Mouse (Mus musculus) regulatory T cell (primary cell): ENCODE results near the gene Svep1.

Experiments
- in situ Hi-C: fragments of 300-600 bp; cut with MboI, MseI; formaldehyde crosslinking; loops from one replicate; pipeline ENCODE4 v1.15.1; 2025; ENCODE audit warnings: high pct_unique_total_duplicates

Svep1 gene

DNA sequence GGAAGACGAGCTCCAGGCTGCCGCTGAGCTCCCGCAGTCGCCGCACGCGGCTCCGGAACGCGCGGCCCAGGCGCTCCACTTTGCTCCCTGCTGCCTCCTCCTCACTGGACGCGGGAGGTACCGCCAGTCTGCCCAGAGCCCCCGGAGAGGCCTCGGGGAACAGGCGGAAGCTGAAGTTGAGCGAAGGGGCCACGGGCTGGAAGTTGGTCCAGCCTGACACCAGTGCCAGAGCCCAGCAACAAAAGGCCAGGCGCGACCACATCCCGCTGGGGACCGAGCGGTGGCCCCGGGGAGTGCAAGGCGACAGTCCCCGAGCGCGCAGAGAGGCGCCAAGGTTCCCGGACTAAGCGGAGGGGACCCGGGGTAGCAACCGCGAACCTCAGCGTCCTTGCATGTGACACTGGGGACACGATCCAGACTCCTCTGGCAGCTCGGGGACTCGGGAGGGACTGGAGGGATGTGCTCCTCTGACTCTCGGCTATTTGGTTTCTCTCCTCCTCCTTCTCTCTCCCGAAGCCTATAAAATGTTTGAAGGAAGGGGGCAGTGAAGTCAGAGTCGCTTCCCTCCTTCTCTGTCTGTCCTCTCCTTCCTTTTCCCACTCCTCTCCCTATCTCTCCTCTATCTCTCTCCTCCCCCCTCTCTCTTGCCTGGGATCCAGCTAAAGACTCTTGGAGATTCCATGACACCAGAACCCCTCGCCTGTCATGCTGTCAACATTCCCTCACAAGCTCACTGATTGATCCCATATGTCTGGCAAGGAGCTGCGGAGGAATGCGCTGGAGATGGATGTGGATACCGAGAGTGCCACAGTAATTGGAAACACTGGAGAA lies at the start of gene Svep1:
Gene Svep1 (minus strand): TSS at position 745 of the 831 bp plus-strand sequence.
- in situ Hi-C loops = no loop called here

DNA sequence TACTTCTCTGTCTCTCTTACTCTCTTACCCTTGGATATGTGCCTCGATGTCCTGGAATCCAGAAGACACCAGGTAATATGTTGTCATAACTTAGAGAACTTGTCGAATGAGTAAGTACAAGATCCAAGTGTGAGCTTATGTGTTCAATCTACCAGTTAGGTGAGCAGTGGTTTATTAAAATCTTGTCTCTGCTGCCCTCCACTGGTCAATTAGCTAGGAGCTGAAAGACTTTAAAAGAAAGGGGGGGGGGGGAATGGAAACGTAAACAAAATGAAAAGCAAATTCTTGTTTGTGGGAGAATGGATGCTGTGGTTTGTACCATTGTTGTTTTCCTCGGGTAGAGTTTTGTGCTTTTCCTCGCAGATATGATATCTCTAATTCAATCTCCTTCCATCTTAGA lies 46.8 kb upstream of the Svep1 start:
- in situ Hi-C loops = loop anchor here (5.0 kb wide), 1 partner anchor 166 kb away; no protein-coding TSS in a partner anchor

DNA sequence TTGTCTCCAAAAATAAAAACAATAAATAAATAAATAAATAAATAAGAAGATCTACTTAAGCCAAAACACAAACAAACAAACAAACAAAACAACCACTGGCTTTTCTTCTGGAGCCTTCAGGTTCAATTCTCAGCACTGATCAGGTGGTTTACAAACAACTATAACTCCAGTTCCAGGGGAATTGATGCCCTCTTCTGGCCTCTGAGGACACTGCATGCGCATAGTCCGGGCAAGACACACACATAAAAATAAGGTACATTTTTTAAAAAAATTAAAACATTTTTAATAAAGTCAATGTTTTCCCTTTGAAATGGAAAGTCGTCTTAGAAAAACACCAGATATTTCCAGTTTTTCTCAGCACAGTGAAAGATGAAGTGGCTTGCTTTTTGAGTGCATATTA lies 45.7 kb upstream of the Svep1 start:
- in situ Hi-C loops = loop anchor here (5.0 kb wide), 1 partner anchor 165 kb away; no protein-coding TSS in a partner anchor

DNA sequence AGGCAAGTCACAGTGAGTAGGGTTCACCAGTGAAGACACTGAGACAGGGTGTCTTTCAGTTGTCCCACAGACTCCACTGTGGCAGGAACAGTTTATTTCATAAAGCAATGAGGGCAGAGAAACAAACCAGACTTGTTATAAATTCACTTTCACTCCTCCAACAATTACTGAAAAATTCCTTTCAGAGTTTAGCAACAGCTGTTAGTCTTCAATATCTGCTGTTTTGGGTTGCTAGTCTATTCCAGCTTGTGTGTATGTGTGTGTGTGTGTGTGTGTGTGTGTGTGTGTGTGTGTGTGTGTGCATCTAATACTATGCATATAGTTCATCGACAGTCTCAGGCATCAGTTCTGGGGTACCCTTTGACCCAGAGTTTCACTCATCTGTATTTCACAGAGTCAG lies 38.9 kb upstream of the Svep1 start:
- in situ Hi-C loops = loop anchor here (5.0 kb wide), 2 partner anchors 48 to 283 kb away; no protein-coding TSS in a partner anchor

DNA sequence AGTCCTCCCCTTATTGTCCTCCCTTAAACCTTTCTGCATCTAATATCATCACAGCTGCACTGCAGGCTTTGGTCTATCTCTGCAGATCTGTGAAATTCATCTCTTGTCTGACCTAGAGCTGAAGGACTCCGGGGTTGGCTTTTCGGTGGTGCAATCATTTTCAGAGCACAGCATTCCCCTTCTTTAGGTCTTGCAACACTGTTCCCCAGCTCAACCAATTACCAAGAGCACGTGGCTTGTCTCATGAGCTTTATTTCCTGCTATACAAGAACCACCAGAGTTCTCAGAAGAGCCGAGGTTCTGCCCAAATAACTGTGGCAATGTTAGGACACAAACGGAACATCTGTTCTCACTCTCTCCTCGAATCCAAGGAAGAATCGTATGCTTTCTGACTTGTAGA lies 33.8 kb upstream of the Svep1 start:
- in situ Hi-C loops = no loop called here

DNA sequence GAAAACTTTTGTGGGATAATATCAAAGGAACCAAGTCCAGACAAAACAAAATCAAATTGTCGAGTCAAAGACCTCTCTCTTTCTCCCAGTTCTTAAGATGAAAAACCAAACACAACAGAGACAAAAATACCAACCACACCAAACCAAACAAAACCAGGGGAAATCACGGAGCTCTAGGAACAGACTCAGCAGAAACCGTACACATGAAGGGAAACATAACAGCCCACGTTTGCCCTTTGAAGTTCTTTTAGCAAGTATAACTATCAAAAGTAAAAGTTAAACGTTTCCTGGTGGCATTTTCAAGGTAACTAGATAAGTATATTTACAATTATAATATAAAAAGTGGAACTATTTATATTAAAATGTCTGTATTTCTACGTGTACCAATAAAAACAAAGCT lies 29.2 kb upstream of the Svep1 start:
- in situ Hi-C loops = no loop called here

DNA sequence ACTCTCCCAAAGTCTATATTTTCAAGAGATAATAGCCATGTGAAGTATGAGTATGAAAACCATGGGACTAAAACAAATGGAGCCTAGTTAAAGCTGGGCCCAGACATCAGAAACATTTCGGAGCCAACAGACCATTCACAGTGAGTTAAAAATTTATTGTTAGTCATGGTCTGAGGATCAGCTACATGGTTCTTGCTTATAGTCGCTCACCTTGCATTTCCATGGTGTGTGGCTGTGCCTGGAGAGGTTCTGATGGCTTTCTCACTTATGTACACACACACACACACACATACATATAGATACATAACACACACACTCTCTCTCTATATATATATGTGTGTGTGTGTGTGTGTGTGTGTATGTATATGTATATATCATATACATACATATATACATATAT lies 16.8 kb upstream of the Svep1 start:
- in situ Hi-C loops = no loop called here

DNA sequence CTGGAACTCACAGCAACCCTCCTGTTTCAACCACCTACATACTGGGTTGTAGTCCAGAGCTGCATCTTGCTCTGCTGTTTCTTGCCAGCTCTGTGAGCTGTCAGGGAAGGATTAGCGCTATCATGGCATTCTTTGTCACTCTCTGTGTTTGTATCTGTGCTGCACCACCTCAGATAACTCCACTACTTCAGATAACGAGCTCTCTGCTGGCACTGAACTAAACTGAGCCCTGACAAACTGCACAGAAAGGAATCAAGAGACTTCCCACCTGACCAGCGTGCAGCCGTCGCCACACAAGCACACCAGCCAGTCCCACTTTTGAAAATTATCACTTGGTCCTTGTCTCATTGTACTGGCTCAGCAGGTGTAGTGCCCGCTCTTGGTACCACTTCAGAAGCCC lies 4.7 kb upstream of the Svep1 start:
- in situ Hi-C loops = no loop called here

DNA sequence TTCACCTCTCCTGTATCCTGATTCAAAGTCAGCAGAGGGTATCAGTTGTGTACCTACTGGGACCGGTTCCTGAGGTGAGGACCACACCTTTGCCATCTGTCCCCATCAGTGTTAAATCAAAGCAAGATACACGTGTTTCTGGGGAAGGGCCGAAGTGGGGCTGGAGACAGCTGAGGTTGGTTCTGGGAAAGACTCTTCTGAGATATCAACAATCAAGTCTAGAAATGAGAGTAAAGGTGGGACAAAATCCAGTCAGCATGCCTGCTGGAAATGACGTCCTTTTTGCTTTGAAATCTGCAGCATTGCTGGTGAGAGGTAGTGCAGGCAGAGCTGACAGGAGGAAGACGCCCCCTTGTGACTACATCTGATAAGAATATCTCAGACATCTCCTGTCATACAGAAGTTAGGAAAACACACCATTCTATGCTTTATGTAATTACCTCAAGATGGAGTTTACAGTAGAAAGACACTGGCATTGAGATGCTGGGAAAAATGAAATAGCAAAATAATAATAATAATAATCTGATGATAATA lies 4.0 kb upstream of the Svep1 start:
- in situ Hi-C loops = no loop called here

DNA sequence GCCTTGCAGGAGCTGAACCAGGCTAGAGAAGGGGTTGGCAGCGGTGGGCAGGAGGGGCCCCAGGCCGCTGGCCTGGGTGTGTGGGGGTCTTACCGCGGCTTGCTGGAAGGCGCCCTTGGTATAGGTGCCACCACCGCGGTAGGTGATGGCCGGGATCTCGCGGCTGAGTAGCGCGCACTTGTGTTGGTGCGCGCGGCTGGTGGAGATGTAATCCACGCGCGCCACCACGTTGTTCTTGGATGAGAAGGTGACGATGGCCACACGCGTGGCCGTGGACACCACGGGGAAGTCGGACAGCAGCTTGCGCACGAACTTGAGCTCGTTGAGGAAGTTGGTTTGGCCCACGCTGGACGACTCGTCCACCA lies 927 bp downstream of the Svep1 start:
- in situ Hi-C loops = no loop called here

DNA sequence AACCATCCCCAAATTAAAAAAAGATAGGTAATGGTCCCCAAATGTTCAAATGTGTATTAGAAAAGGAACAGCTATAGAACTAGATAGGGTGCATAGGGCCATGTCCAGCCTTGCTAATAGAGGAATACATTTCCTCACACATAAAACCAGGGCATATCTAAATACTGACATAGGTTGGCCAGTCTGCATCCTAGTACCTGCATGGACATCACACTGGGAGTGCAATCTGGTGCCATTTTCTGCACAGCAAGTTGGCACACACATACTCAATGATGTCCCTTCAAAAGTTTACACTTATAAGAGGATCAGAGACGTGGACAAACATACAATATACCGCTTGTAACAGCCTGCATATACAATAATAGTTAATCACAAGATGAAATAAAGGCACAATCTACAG lies 5.0 kb downstream of the Svep1 start:
- in situ Hi-C loops = no loop called here

DNA sequence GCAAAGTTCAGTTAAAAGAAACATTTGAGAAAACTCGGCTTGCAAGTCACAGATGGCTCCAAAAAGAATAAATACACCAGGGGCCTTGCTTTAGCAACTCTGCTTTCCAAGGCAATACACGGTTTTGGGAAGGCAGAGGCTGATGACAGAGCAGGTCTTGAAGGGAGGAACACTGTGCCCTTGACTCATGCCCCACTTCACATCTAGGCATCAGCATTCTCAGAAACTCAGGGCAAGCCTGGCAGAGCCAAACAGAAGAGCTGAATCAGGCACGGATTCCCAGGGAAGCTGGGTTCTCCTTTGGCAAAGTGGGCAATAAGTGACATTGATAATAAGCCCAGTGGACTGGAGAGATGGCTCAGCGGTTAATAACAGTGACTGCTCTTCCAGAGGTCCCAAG lies 5.8 kb downstream of the Svep1 start:
- in situ Hi-C loops = no loop called here

DNA sequence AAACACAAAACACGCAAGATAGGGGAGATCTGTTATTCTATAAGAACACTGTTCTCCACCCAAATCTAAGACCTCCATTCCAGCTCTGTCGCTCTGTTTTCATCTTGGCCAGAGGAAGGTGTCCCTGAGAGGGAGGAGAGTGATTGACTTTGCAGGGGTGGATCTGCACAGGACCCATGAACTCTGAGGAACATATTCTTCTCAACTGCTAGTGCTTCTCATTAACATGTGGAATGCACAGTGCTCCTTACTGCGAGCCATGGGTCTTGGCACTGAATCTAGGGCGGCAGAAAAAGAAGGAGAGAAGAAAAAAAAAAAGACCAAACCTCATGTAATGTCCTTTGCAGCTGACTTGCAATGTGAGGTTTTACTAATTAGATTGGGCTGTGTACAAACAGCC lies 9.4 kb downstream of the Svep1 start:
- in situ Hi-C loops = loop anchor here (5.0 kb wide), 1 partner anchor 50 kb away; no protein-coding TSS in a partner anchor

DNA sequence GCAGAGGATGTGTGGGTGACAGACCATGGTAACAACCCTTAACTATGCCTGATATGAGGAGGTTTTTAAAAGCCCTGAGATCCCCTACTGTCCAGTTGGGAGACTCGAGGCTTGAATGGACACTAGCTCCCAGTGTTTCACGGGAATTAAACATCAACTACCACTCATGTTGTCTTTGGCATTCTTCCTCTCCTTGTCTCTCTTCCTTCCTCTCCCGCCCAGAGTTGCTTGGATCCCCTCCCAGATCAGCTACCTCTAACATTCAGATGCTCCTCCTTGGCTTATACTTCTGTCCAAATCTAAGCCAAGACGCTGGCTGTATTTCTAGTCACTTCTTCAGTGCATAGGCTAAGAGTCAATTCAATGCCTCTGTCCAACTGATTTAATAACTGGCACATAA lies 9.9 kb downstream of the Svep1 start:
- in situ Hi-C loops = loop anchor here (5.0 kb wide), 1 partner anchor 51 kb away; no protein-coding TSS in a partner anchor

DNA sequence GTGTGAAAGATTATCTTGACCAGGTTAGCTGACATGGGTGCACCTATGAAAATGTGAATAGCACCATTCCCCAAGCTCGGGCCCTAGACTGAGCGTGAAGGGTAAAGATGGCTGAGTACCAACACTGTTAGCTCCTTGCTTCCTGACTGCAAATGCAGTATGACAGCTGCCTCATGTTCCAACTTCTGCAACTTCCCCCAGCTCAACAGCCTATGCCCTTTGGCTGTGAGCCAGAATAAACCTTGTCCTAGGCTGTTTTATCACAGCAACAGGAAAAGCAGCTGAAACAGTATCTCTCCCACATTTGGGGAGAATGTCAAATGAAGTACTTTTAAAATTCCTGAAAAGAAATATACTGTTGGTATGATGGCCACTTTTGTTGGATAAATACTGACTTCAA lies 10.7 kb downstream of the Svep1 start:
- in situ Hi-C loops = loop anchor here (5.0 kb wide), 1 partner anchor 51 kb away; no protein-coding TSS in a partner anchor

DNA sequence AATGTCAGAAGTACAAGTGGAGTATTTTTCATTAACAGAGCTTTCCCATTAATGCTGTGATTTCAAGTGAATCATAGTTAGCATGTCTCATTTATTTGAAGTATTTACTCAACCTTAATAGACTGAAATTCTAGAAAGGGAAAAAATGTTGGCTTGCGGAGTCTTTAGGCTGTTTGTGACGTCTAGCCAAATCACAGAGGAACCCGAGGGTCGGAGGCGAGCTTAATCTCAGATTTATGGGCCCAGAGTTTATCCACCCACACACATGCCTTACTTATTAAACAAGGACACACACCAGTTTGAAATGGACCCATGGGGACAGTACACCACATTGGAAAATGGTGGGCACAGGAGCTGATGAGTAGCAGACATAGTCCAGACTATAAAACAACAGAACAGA lies 17.4 kb downstream of the Svep1 start:
- in situ Hi-C loops = no loop called here

DNA sequence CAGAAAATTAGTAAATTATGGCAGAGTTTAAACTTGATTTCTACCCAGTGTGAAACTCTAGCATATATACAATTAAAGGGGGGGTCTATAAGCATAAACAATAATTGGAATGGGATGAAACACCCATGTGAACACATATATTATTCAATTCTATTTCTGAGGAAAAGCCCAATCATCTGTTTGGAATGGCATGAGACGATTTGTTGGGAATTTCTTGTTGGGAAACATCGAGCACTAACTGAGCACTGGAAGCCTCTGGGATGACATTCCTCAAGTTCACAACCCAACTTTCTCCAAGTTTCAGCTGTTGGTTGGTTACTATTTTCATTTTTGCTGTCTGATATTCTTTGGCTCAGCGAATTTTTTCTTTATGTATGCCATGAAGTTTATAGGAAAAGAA lies 21.3 kb downstream of the Svep1 start:
- in situ Hi-C loops = no loop called here

DNA sequence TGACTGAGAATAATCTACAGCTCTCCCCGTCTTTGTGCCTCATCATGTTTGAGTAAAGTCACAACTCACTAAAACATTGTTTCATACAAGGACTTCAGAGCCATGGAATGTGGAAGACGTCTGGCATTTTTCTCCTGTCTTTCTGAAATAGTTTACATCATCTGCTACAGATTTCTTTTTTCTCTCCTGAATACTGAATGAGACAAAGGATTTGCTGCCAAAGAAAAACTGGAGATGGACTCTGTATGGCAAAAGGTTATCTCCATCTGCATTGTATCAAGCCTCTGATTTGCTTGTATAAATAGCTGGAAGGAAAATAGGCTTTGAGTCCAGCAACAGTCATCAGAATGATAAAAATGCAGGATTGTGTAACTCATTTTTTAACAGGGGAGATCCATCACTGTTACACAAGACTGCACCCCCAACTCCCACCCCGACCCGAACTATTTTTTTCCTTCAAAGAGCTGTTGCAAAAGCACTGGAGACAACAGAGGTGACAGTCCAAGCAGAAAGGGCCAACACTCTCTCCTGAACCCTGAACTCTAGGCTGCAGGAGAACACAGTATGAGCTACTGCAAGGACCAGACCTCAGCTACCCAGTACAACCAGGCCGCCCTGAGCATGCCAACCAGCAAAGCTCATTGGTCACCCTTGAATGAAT lies 21.8 kb downstream of the Svep1 start:
- in situ Hi-C loops = no loop called here

DNA sequence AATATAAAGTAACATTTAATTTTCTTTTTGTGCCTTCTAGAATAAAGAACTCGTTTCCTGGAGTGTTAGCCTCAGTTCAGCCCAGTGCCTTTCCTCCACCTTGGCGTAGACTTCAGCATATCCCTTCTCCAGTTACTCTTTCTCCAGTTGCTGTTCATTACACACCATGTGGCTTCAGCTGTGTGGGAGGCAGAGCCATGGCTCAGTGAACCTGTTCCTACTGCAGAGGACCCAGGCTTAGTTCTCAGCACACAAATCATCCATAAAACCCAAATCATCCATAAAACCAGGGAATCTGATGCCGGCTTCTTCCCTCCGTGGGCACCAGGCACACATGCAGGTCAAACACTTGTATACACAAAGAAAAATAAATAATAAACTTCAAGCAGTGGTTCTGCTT lies 22.8 kb downstream of the Svep1 start:
- in situ Hi-C loops = no loop called here

DNA sequence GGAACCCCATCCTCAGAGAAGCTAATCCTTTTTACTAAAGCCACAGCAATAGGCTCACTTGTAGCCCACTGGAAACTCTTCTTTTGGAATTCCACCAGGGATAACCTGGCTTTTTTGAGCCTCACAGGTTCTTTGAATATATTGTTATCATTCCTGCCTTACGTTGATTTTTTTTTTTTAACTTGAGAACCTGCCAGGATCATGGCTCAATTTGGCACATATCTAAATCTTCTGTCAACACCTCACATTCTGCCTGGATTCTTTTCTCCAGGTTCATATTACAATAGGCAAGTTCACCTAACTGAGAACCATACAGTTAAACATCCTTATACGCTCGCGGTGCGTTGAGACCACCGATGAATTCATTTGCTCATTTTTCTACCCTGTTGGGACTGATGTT lies 28.2 kb downstream of the Svep1 start:
- in situ Hi-C loops = no loop called here

DNA sequence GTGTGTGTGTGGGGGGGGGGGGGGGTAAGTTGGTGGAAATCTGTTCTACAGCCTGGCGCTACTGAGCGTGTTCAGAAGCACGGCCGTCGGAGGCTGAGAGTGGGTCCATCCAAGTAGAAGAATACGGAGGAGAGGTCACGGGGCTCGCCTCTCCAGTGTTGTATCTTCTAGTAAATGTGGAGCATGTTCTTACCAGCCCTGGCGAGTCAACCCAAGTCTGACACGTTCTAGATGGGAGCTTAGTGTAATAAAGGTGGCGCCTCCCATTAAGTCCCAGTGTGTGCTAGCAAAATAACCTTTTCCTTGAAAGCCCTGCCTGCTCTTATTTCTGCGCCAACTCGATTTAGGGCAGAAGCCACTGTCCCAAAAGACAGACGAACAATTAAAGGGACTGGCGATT lies 29.4 kb downstream of the Svep1 start:
- in situ Hi-C loops = no loop called here

DNA sequence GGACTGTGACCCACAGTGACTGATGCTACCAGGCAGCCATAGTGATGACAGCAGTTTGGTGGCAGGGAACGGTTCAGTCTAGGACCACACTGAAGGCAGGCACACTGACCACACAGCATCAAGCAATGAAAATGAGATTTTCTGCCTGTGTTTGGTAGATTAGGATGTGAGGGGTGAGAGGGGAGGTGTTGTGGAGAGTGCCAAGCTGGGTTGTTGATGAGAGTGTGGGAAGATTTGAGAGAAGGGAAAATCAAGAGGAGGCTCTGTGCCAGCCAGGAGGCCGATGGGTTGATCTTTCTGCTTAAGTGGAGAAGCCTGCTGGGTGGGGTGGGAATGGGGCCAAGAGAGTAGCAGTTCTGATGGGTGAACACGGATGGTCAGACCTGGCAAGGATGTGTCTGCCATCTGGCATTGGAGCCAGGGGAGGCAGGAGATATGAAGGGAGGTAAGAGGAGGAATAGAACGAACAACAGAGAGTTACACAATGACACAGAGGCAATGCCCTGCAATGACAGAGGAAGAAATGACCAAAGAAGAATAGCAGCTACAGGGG lies 32.1 kb downstream of the Svep1 start:
- in situ Hi-C loops = no loop called here
